20 mouse cellular contexts compared by ENCODE assay signal in genomic region chr15:78846805-78847204, GRCm38 (mm10). TPM values are rescaled to one million over a fixed set of nuclear protein-coding genes. Genes with fewer than 3 reads are reported as not detected.
DNase-seq lines count a peak whose midpoint lies in the region; ATAC-seq and TF ChIP-seq lines count a peak whose summit lies in the region.
"Not testable (repeated sequence)": the region's sequence is repeated elsewhere in the genome, so short reads cannot be mapped to it uniquely, and the experiment has no call there.
"Had no signal": no experiment of that assay in that cellular context is flagged by ENCODE, and none has a peak within 500 bp of the region (broad histone marks: within the 10 kb centered on the region; RNA-seq: fewer than 3 reads in every experiment).

No protein-coding gene starts in this region.

- intact Hi-C loops in heart, adult 2 months (cut with DNase I): not testable (repeated sequence)

- peak overlapping the region; percentile 15; the same call in 1 of the 2 replicates for H3K9ac ChIP-seq in heart, adult 2 months (ENCODE audit: low read depth, low read length)
- not testable (repeated sequence) for H3K9ac ChIP-seq in heart, embryonic 15.5 days; lung, postnatal 0 days (replicated peaks; ENCODE audit: low read depth); stomach, postnatal 0 days (ENCODE audit: low read length)
- H3K9ac ChIP-seq in kidney, postnatal 0 days (ENCODE audit: low read depth, low read length): 0 out of 2 replicates have a peak overlapping the region, but pooled peaks have one; percentile 8

- not testable (repeated sequence) for H3K9me3 ChIP-seq in heart, embryonic 15.5 days (replicated peaks); kidney, postnatal 0 days (replicated peaks; ENCODE audit: low read length); lung, postnatal 0 days (ENCODE audit: low read length); stomach, postnatal 0 days (ENCODE audit: control insufficient read depth, low read length)

- not testable (repeated sequence) for H3K27me3 ChIP-seq in heart, adult 2 months (ENCODE audit: control insufficient read depth, insufficient read depth, low read length); heart, embryonic 15.5 days; kidney, postnatal 0 days (ENCODE audit: insufficient read depth, low read length); lung, postnatal 0 days (replicated peaks; ENCODE audit: insufficient read depth, low read length); myocyte (ENCODE audit: control insufficient read depth, insufficient read depth, insufficient read length); stomach, postnatal 0 days (ENCODE audit: control insufficient read depth, insufficient read depth, low read length)

- not testable (repeated sequence) for ATAC-seq in heart, embryonic 15.5 days (replicated peaks; ENCODE audit: insufficient number of reproducible peaks, insufficient read depth, low FRiP score, low read depth); kidney, postnatal 0 days (replicated peaks; ENCODE audit: low FRiP score, low read depth); lung, postnatal 0 days; stomach, postnatal 0 days (ENCODE audit: low FRiP score, low TSS enrichment)

- not testable (repeated sequence) for TF ChIP-seq CTCF in heart, adult 2 months (IDR thresholded peaks at IDR 0.05); kidney, postnatal 0 days (IDR thresholded peaks at IDR 0.05; ENCODE audit: low read depth); lung, postnatal 0 days (IDR thresholded peaks at IDR 0.05); stomach, postnatal 0 days (IDR thresholded peaks at IDR 0.05; ENCODE audit: low read depth)

- 0 out of 2 replicates have a peak overlapping the region, but pooled peaks have one; percentile 91 for H3K4me2 ChIP-seq in heart, embryonic 15.5 days
- not testable (repeated sequence) for H3K4me2 ChIP-seq in kidney, postnatal 0 days (ENCODE audit: low read length); lung, postnatal 0 days (replicated peaks; ENCODE audit: low read depth, low read length); myocyte (ENCODE audit: low read depth); stomach, postnatal 0 days (replicated peaks; ENCODE audit: low read depth)

- H3K79me2 ChIP-seq in heart, adult 2 months (replicated peaks; ENCODE audit: control insufficient read depth, insufficient read depth, low read length): peaks cover 13% of the 10 kb centered on the region
- peaks cover 67% of the 10 kb centered on the region for H3K79me2 ChIP-seq in myocyte (ENCODE audit: control insufficient read depth, insufficient read depth)

- H3K4me3 ChIP-seq in heart, adult 2 months: peak overlapping the region; percentile 14; the same call in 1 of the 2 replicates
- H3K4me3 ChIP-seq in heart, embryonic 15.5 days; kidney, postnatal 0 days (replicated peaks; ENCODE audit: low read depth, low read length); lung, postnatal 0 days (ENCODE audit: low read depth, low read length); stomach, postnatal 0 days (ENCODE audit: low read depth, low read length): not testable (repeated sequence)
- peak overlapping the region; percentile 64 for H3K4me3 ChIP-seq in myocyte

- WGBS in heart, adult 2 months: 51% methylated on average over 7 of the region's 7 CpGs
- WGBS in heart, embryonic 15.5 days: 80% methylated on average over 7 of the region's 7 CpGs
- WGBS in kidney, postnatal 0 days: 84% methylated on average over 6 of the region's 7 CpGs
- WGBS in lung, postnatal 0 days: 55% methylated on average over 7 of the region's 7 CpGs
- 67% methylated on average over 7 of the region's 7 CpGs for WGBS in stomach, postnatal 0 days

- H3K4me1 ChIP-seq in heart, adult 2 months (ENCODE audit: control insufficient read depth, insufficient read depth, low read length): peaks cover 25% of the 10 kb centered on the region
- H3K4me1 ChIP-seq in heart, embryonic 15.5 days (replicated peaks): peaks cover 83% of the 10 kb centered on the region
- H3K4me1 ChIP-seq in kidney, postnatal 0 days (replicated peaks; ENCODE audit: insufficient read depth, low read length): peaks cover 26% of the 10 kb centered on the region
- peaks cover 34% of the 10 kb centered on the region for H3K4me1 ChIP-seq in lung, postnatal 0 days (ENCODE audit: insufficient read depth, low read depth, low read length)
- H3K4me1 ChIP-seq in stomach, postnatal 0 days (replicated peaks; ENCODE audit: control insufficient read depth, insufficient read depth): peaks cover 14% of the 10 kb centered on the region; the same call in 1 of the 2 replicates

- not testable (repeated sequence) for TF ChIP-seq POLR2A in heart, adult 2 months (IDR thresholded peaks at IDR 0.05; ENCODE audit: insufficient read depth, low read depth, low read length); myocyte (IDR thresholded peaks at IDR 0.05; ENCODE audit: insufficient read length, low read depth)

- peaks cover 20% of the 10 kb centered on the region for H3K36me3 ChIP-seq in heart, adult 2 months (ENCODE audit: control insufficient read depth, insufficient read depth, low read length)
- peaks cover 16% of the 10 kb centered on the region for H3K36me3 ChIP-seq in heart, embryonic 15.5 days
- peaks cover 14% of the 10 kb centered on the region; the same call in 1 of the 2 replicates for H3K36me3 ChIP-seq in kidney, postnatal 0 days (ENCODE audit: insufficient read depth, low read length)
- H3K36me3 ChIP-seq in lung, postnatal 0 days (ENCODE audit: insufficient read depth, low read length): peaks cover 24% of the 10 kb centered on the region; the same call in 1 of the 2 replicates
- peaks cover 32% of the 10 kb centered on the region for H3K36me3 ChIP-seq in myocyte (ENCODE audit: control insufficient read depth, insufficient read depth)
- H3K36me3 ChIP-seq in stomach, postnatal 0 days (ENCODE audit: control insufficient read depth, insufficient read depth, low read length): not testable (repeated sequence)

- DNase-seq in ZHBTc4 (ENCODE audit: low read depth, low spot score): peak; percentile 46
- DNase-seq in heart, adult 2 months; kidney, postnatal 0 days (ENCODE audit: low spot score); lung, postnatal 0 days (ENCODE audit: low spot score); stomach, postnatal 0 days (ENCODE audit: low spot score): not testable (repeated sequence)

- H3K27ac ChIP-seq in heart, adult 2 months: peak overlapping the region; percentile 100; the same call in 1 of the 2 replicates
- not testable (repeated sequence) for H3K27ac ChIP-seq in heart, embryonic 15.5 days; kidney, postnatal 0 days
- 0 out of 2 replicates have a peak overlapping the region, but pooled peaks have one; percentile 51 for H3K27ac ChIP-seq in lung, postnatal 0 days (ENCODE audit: low read length)
- peak overlapping the region; percentile 98; the same call in 1 of the 2 replicates for H3K27ac ChIP-seq in stomach, postnatal 0 days (replicated peaks)

- H3ac ChIP-seq in myocyte (ENCODE audit: control insufficient read depth, insufficient read length): not testable (repeated sequence)

- not testable (repeated sequence) for TF ChIP-seq EP300 in heart, adult 2 months (IDR thresholded peaks at IDR 0.05; ENCODE audit: insufficient read depth, low read depth, low read length); lung, postnatal 0 days (IDR thresholded peaks at IDR 0.05); stomach, postnatal 0 days (optimal IDR thresholded peaks at IDR 0.05)

RNA-seq across cellular contexts. Expression of gene Cdc42ep1, which starts 4.4 kb away (rescaled TPM):
- total RNA-seq in heart, adult 2 months (2021): 10 to 100 TPM; 30.8 to 37.1 TPM
- 62.3 and 71.8 TPM in 2 replicates for polyA plus RNA-seq in heart, adult 2 months (2012; rRNA removed)
- 32.0 and 40.4 TPM in 2 replicates for polyA plus RNA-seq in heart, embryonic 15.5 days (2015; fragmentation: Nextera tagmentation; extraction: Ambion mirVana)
- polyA plus RNA-seq in kidney, postnatal 0 days (2015; fragmentation: Nextera tagmentation; extraction: Ambion mirVana): 51.4 and 57.1 TPM in 2 replicates
- 107 and 109 TPM in 2 replicates for polyA plus RNA-seq in lung, postnatal 0 days (2015; fragmentation: Nextera tagmentation; extraction: Ambion mirVana)
- polyA plus RNA-seq in myocyte (2012; fragmentation: generic; extraction: Trizol): 76.0 TPM
- 37.7 and 45.4 TPM in 2 replicates for polyA plus RNA-seq in stomach, postnatal 0 days (2015; fragmentation: Nextera tagmentation; extraction: Ambion mirVana)
- polyA plus RNA-seq: CD4-positive, CD25-positive, alpha-beta regulatory T cell, adult 4 months; G1E had no signal

RNA-seq across cellular contexts. Expression of gene Lgals2, which starts 8.5 kb away (rescaled TPM):
- total RNA-seq in heart, adult 2 months (2021): not detected
- 0.59 and 1.5 TPM in 2 replicates for polyA plus RNA-seq in heart, adult 2 months (2012; rRNA removed)
- polyA plus RNA-seq in heart, embryonic 15.5 days (2015; fragmentation: Nextera tagmentation; extraction: Ambion mirVana): 0.43 and 0.45 TPM in 2 replicates
- 0.91 and 1.2 TPM in 2 replicates for polyA plus RNA-seq in kidney, postnatal 0 days (2015; fragmentation: Nextera tagmentation; extraction: Ambion mirVana)
- 1.6 and 2.4 TPM in 2 replicates for polyA plus RNA-seq in lung, postnatal 0 days (2015; fragmentation: Nextera tagmentation; extraction: Ambion mirVana)
- 2.2 TPM for polyA plus RNA-seq in myocyte (2012; fragmentation: generic; extraction: Trizol)
- polyA plus RNA-seq in stomach, postnatal 0 days (2015; fragmentation: Nextera tagmentation; extraction: Ambion mirVana): 39.4 and 39.5 TPM in 2 replicates
- total RNA-seq: G1E; gastrocnemius, postnatal 10 days; gastrocnemius, postnatal 4 days had no signal
- polyA plus RNA-seq: CD4-positive, CD25-positive, alpha-beta regulatory T cell, adult 4 months; embryonic facial prominence, embryonic 12.5 days; forebrain, embryonic 11.5 days; forebrain, embryonic 15.5 days; G1E; hindbrain, embryonic 11.5 days; hindbrain, embryonic 15.5 days had no signal

RNA-seq across cellular contexts. Expression of gene Gga1, which starts 30.2 kb away (rescaled TPM):
- total RNA-seq in heart, adult 2 months (2021): 10 to 100 TPM; 42.2 to 44.4 TPM
- 44.7 and 52.7 TPM in 2 replicates for polyA plus RNA-seq in heart, adult 2 months (2012; rRNA removed)
- 39.7 and 48.4 TPM in 2 replicates for polyA plus RNA-seq in heart, embryonic 15.5 days (2015; fragmentation: Nextera tagmentation; extraction: Ambion mirVana)
- 41.5 and 42.8 TPM in 2 replicates for polyA plus RNA-seq in kidney, postnatal 0 days (2015; fragmentation: Nextera tagmentation; extraction: Ambion mirVana)
- polyA plus RNA-seq in lung, postnatal 0 days (2015; fragmentation: Nextera tagmentation; extraction: Ambion mirVana): 49.7 and 51.5 TPM in 2 replicates
- polyA plus RNA-seq in myocyte (2012; fragmentation: generic; extraction: Trizol): 89.3 TPM
- 35.6 and 39.3 TPM in 2 replicates for polyA plus RNA-seq in stomach, postnatal 0 days (2015; fragmentation: Nextera tagmentation; extraction: Ambion mirVana)

RNA-seq across cellular contexts. Expression of gene Card10, which starts 44.0 kb away (rescaled TPM):
- total RNA-seq in heart, adult 2 months (2021): 10 to 100 TPM; 15.0 to 17.0 TPM
- 22.3 and 28.5 TPM in 2 replicates for polyA plus RNA-seq in heart, adult 2 months (2012; rRNA removed)
- 5.7 and 7.6 TPM in 2 replicates for polyA plus RNA-seq in heart, embryonic 15.5 days (2015; fragmentation: Nextera tagmentation; extraction: Ambion mirVana)
- 8.2 and 9.2 TPM in 2 replicates for polyA plus RNA-seq in kidney, postnatal 0 days (2015; fragmentation: Nextera tagmentation; extraction: Ambion mirVana)
- 7.5 and 8.3 TPM in 2 replicates for polyA plus RNA-seq in lung, postnatal 0 days (2015; fragmentation: Nextera tagmentation; extraction: Ambion mirVana)
- 1.4 TPM for polyA plus RNA-seq in myocyte (2012; fragmentation: generic; extraction: Trizol)
- polyA plus RNA-seq in stomach, postnatal 0 days (2015; fragmentation: Nextera tagmentation; extraction: Ambion mirVana): 2.4 and 2.8 TPM in 2 replicates
- total RNA-seq: G1E had no signal
- polyA plus RNA-seq: CD4-positive, CD25-positive, alpha-beta regulatory T cell, adult 4 months; G1E had no signal

RNA-seq across cellular contexts. Expression of gene Gm49510, which starts 52.7 kb away (rescaled TPM):
- not detected for total RNA-seq in heart, adult 2 months (2021)
- 0.04 TPM in 1 of 2 replicates, not detected in the other for polyA plus RNA-seq in heart, adult 2 months (2012; rRNA removed)
- 0.53 TPM in 1 of 2 replicates, not detected in the other for polyA plus RNA-seq in heart, embryonic 15.5 days (2015; fragmentation: Nextera tagmentation; extraction: Ambion mirVana)
- polyA plus RNA-seq in kidney, postnatal 0 days (2015; fragmentation: Nextera tagmentation; extraction: Ambion mirVana): 0.30 TPM in 1 of 2 replicates, not detected in the other
- 0.10 and 0.42 TPM in 2 replicates for polyA plus RNA-seq in lung, postnatal 0 days (2015; fragmentation: Nextera tagmentation; extraction: Ambion mirVana)
- polyA plus RNA-seq in myocyte (2012; fragmentation: generic; extraction: Trizol): 0.04 TPM
- 0.27 and 0.28 TPM in 2 replicates for polyA plus RNA-seq in stomach, postnatal 0 days (2015; fragmentation: Nextera tagmentation; extraction: Ambion mirVana)
- total RNA-seq: adrenal gland, postnatal 10 days; adrenal gland, postnatal 4 days; gastrocnemius, postnatal 10 days; gastrocnemius, postnatal 4 days; heart, adult 8-10 months had no signal
- polyA plus RNA-seq: brain, embryonic 14.5 days; CD4-positive, CD25-positive, alpha-beta regulatory T cell, adult 4 months; forebrain, embryonic 15.5 days; hindbrain, embryonic 15.5 days had no signal

Comparison
In these comparisons a context has a peak if more than half of its experiments do, and no peak if none do; other contexts are left out.
1. RNA of gene Lgals2, which starts 8.5 kb away (polyA plus RNA-seq): 39.4 to 39.5 TPM in stomach, postnatal 0 days; 1.6 to 2.4 TPM in lung, postnatal 0 days, 2.2 TPM in myocyte (single experiment), 0.59 to 1.5 TPM in heart, adult 2 months, 0.91 to 1.2 TPM in kidney, postnatal 0 days and 0.43 to 0.45 TPM in heart, embryonic 15.5 days; every median in the first group is over 10 times any median in the second.